Mouse (Mus musculus) retina, adult 2 months (tissue): Measurements from ENCODE around the gene Cptp.

Experiments
- DNase-seq: peaks from one replicate; pipeline ENCODE4 v3.0.0-alpha.2; 2012; ENCODE audit warnings: low read depth, low spot score

Gene Cptp

DNA sequence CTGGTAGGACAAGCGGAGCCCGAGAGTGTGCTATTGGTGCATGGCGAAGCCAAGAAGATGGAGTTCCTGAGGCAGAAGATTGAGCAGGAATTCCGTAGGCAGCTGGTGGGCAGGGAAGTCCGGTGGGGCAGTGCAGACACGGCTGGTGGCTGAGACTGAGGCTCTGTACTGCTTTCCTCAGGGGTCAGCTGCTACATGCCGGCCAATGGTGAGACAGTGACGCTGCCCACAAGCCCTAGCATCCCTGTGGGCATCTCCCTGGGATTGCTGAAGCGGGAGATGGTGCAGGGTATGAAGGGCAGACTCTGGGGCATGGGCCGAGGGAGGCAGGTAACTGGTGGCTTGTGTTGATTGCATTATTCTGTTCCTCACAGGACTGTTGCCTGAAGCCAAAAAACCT is 18.4 kb upstream of the Cptp start:
- no peak for DNase-seq

DNA sequence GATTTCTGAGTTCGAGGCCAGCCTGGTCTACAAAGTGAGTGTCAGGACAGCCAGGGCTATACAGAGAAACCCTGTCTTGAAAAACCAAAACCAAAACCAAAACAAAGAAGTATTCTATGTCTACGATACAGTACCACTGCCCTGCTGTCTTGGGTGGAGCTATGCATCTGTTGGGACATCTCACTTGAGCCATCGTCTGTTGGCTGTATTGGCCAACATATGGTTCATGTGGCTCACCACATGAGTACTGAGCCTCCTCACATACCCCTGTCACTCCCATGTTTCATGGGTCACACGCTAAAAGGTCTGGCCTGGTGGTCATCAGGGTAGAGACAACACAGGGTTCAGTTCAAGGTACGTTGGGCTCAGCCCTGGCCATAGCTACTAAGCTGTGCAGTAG is 17.1 kb upstream of the Cptp start:
- DNase-seq = no peak

DNA sequence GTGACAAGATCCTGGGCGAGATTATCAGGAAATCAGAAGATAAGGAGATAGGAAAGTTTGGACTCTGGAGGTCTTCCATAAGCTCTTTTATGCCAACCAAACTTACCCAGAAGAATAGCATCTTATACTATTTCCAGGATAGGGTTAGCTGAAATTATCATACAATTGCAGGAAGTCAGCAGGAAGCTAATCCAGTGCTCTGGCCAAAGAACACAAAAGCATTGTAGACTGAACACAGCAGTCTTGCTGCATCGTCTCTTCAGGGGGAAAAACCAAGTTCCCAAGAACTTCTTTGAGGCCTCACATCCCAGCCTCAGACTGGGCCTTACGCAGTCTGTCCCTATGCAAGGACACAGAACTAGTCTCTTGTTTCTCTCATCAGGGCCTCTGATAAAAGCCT is 14.3 kb upstream of the Cptp start:
- DNase-seq = no peak

DNA sequence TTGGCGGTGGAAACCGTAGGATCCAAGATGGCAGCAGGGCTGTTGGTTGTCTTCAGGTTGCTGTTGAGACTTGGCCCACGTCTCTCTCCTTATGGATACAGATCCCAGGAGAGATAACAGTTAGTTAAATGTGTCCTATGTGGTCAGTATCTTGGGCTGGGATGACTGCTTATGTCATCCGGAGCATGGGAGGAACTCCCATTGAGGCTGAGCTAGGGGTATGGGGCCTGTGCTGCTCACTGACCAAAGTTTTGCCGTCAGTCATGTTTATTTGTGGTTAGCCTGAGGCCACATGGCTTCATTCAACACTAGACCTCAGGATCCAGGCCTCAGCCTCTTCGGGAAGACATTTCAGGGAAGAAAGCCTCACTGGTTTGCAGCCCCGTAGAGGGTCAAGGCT is 2.2 kb upstream of the Cptp start:
- no peak for DNase-seq

DNA sequence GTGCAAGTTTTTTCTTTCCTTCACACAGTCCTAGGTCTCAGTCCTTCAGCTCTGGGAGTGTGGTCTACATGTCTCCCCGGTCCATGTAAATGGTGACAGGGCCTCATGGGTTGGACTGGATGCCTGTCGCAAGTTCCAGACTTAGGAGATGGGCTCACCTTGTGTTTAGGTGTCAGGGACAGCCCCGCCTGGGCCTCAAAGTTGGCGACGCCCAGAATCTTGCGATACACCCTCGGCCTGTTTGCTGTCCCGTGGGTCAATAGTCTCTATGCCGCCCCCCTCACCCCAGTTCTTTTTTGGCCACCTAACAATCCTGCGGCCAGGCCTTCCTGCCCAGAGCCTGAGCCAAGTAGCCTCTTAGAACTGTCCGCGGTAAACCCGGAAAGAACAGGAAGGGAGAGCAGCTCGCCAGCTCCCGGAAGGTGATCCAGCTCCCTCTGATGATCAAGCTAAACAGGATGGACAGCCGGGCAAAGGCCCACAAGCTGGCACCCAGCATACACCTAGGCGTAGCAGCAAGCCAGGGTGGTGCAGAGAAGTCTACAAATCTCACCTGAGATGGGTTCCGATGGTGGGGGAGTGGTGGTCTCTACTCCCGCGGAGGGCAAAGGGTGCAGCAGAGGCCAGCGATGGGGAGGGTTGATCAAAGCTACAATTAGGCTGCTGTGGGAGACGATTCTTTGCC is 484 bp downstream of the Cptp start:
- no peak for DNase-seq

DNA sequence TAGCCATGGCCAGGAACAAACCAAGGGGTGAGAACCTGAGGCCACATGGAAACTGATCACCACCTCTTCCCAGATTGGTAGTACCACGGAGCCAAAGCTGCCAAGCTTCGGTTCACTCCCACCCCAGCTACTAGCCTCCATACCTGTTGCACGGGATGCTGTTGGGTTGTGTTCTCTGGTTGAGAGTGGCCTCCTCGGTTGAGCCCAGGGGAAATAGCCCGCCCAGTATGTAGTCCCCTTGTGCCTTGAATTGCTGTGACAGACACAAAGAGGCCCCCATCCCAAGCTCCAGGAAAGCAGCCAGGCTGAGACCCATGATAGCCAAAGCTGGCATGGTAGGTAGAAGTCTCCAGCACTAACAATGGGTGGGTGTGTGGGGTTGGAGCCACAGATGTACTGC is 6.2 kb downstream of the Cptp start, which contains the start of gene Tas1r3:
Gene Tas1r3, minus strand, starts transcription at position 362 of the 400 bp plus-strand sequence.
- DNase-seq = no peak

DNA sequence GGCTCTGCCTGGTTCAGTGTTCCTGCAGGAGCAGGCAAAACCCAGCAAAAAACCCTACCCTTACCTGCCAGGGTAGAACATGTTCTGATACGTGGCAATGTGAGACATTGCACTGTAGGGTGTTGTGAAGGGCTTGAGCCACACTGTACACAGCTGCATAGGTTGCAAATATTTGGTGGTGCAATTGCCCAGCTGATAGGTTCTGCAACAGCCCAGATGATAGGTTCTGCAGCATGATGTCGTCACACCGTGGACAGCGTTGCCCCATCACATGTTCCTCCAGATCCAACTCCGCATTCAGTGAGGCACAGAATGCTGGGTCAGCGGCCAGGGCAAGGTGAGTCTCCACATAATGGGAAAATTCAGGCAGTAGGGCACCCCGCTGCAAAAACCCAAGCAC is 7.5 kb downstream of the Cptp start:
- no peak for DNase-seq

DNA sequence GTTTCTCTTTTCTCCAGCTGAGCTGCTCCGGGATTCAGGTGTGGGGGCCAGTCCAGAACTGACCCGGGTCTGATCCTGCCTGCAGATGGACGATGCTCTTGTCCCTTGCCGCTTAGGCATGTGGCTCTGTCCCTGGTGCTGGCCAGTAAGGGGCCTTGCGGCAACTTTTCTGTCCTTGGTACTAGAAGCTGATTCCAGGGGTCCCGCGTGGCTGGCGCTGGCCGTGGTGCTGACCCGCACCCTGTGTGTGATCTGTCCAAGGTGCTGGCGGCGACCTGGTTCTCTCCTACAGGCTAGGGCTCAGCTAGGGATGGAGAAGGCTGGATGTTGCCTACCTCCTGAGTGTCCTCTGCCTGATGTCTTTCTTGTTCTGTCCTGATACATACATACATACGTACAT is 9.9 kb downstream of the Cptp start:
- no peak for DNase-seq

DNA sequence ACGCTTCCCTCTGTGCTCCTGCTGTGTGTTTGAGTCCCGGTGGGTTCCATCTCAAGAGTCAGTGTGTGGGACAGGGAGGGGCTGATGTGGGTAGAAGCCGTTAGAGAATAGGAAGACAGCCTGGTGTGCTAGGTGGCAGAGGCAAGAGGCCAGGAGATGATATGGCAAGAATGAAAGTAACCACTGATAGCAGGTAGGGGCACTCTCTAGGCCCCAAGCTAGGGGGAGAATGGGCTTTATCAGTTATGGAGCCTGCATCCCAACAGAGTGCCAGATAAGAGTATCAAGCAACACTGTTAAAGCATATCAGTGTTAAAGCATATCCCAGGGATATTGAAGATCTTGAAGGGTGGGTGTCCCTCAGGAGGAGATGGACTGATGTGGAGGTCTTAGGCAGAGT is 12.4 kb downstream of the Cptp start:
- DNase-seq = no peak

DNA sequence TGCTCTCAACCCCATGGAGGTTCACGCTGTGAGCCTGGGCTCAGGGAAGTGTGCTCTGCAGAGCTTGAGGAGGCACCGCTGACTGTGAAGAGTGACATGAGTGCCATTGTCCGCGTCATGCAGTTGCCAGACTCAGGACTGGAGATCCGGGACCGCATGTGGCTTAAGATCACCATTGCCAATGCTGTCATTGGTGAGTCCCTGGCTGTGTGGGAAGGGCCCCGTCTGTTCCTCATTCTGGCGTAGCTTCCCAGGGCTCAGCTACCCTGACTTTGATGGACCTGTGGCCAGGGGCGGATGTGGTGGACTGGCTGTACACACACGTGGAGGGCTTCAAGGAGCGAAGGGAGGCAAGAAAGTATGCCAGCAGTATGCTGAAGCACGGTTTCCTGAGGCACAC is 13.2 kb downstream of the Cptp start:
- no peak for DNase-seq

DNA sequence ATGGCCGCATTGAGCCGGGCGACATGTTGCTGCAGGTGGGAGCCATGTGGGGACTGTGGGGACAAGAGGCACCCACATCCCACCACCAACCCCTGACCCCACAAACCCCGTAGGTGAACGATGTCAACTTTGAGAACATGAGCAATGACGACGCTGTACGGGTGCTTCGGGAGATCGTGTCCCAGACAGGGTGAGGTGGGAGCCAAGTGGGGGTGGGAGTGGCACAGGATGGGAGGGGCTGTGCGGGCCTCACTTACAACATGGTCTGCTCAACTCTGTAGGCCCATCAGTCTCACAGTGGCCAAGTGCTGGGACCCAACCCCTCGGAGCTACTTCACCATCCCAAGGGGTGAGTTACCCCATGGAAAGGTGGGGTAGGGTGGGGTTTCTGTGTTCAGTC is 14.2 kb downstream of the Cptp start:
- no peak for DNase-seq

DNA sequence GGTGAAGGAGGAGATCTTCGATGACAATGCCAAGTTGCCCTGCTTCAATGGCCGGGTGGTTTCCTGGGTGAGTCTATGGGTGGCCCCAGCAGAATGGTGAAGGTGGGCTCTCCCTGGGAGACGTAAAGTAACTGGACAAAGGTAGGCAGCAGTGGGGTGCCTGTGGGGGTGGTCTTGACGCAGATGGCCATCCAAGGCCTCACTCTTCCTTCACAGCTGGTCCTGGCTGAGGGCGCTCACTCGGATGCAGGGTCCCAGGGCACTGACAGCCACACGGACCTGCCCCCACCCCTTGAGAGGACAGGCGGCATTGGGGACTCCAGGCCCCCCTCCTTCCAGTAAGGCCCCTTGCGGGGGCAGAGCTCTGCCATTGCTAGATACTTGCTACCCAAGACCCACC is 15.8 kb downstream of the Cptp start:
- no peak for DNase-seq

DNA sequence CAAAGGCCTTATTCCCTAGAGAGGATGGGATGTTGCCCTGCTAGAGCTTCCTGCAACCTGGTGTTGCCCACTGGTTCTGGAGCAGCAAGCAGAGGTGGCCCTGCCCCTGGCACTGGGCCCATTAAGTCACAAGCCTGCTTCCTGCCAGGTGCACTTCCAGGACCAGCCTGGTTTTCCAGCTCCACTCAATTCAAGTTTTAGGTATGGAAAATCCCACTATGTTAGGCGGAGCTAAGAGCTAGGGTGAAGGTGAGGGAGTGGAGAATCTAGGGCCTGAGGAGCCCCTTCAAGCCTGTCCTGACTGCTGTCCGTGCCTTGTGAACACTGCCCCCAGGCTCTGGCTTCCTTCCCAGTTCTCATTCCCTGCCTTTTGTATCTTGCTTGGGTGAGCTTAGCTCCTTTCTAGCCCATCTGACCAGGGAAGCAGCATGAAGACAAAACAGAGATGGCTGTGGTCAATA is 17.3 kb downstream of the Cptp start:
- no peak for DNase-seq

DNA sequence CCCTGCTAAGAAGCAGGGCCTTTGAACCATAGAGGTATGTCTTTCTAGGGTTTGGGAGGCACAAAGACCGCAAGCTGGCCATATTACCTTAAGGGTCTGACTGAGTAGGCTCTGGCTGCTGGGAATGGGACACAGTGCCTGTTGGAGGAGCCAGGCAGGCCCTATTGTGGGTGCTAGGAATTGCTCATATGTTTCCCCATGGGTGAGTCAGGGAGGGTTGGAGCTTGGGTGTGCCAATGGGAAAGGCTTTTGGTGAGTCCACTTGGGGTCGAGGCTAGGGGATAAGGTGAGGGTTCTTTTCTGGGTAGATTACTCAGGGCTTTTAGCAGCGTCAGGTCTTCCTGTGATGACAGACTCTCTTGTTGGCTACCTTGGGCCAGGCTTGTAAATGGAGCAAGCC is 17.9 kb downstream of the Cptp start:
- DNase-seq = no peak

DNA sequence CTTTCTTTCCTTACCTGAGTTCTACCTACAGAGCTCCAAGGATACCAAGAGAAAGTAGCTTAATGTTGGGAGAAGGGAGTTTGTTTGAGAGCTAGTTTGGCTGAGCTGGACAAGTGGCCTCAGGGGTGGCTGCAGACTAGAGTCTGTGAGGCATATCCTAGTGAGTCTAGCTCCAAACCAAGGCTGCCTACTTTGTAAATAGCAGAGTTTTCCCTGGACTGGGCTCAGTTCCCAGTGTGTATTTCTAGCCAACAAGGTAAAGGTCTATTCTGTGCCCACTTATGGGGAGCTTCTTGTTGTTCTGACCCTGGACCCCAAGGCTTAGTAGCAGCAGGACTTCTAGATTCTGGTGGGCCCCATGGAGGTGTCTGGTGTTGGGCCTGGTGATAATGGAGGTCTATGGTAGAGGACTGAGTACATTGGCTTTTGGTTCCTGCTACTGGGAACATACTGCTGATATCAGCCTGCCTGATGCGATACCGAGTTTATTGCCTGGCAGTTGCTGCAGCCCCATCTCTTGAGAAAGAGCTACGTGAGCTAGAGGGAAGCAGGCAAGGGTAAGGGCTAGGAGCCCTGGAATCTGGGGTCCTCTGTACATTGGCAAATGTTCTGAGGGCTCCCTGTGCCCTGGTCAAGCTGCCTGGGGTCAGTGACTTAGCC is 19.3 kb downstream of the Cptp start:
- DNase-seq = no peak

DNA sequence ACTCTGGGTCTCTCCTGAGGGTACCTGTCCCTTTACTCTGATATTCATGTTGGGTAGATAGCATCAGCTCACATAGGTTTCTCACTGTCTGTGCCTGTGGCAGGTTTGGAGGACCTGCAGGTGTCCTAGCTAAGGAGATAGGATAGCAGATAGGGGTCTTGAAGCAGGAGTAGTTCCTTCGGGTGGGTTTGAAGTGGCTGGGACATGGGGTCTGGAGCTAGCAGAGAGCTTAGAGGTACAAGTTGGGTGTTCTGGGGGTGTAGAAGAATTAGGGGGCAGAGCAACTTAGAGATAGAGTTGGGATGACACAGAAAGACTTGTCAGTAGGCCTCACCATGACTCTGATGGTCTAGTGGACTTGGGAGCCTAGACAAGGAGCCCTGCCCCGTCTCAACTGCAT is 19.8 kb downstream of the Cptp start:
- no peak for DNase-seq

DNA sequence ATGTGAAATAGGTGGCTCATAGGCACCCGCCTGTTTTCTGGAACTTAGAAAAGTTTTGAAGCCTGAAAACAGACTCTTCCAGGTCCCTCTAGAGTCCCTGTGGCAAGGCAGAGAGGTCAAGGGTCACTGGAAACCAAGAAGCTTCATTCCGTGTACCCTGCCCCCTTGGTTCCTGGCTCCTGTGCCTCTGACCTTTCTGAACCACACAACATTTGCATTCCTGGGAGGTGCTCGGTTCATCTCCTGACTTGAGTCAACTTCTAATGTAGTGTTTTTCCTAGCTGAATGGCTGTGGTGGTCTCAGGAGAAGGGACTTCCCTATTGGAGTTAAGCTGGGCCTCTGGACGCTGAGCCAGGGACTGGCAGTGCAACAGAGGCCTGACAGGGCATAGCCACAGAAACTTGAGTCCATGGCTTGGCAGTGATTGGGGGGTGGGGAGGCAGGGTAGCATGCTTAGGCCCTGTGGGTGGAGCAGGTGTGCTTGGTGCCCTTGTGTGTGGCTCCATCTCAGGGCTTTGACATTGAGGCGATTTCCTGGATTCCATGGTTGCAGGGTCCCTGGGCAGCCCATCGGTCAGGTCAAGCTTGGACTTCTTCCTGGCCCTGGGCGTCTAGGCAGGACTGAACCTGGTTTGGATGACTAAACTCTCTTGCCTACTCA is 20.7 kb downstream of the Cptp start:
- DNase-seq = no peak

DNA sequence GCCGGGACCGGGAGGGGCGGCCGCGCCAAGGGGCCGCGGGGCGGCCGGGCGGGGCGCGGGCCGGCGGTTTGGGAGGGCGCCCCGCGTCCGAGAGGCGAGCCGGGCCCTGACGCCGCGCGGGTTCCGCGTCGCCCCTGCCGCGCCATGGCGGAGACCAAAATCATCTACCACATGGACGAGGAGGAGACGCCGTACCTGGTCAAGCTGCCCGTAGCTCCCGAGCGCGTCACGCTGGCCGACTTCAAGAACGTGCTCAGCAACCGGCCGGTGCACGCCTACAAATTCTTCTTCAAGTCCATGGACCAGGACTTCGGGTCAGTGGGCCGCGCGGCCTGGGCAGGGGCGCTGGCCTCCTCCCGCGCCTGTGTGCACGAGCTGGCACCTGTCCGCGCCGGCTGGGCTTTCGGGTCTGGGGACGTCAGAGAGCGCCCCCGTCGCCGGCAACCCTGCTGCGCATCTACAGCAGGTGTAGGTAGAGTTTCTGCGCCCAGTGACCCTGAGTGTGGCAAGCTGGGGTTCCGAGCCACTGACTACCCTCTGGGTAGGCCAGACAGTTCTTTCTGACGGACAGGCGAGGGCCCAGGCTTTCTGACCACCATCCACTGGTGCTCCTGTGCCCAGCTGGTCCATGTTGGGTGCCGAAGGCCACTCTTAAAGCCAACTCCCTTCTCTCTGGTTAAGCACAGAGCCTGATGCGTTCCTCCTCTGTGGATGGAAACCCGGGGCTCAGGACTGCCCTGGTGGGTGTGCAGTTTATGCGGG is 21.5 kb downstream of the Cptp start:
- DNase-seq = no peak

DNA sequence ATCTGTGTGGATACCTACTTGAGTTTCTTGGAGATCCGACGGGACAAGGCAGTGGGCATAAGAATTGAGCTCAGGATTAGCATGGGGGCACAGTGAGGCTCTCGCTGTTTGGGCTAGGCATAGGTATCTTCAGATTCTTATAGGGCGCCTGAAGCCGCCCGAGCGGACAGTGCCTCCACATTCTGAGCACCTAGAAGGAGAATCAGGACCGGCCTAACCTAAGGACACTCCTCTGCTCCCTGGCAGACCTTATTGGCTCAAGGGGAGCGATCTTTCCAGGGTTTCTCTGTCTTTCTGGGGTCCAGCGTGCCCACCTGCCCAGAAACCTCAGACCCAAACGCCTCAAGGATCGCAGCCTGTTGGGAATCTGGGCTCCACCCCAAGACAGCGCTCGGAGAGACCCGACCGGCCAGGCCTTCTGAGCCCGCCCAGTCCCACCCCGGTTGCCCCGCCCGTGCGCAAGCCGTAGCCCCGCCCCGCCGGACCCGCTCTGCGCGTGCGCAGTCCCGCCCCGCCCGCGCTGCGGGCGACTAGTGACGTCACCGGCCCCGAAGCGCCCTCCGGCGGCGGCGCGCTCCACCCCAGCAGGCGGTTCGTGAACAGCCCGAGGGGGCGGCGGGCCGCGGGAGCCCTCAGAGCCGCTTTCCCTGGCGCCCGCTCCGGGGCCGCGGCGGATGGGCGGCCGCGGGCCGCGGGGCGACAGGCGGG is 22.2 kb downstream of the Cptp start, which contains the start of gene Dvl1:
Gene Dvl1, plus strand, starts transcription at position 532 of the 708 bp plus-strand sequence.
- peak; percentile 85 for DNase-seq

DNA sequence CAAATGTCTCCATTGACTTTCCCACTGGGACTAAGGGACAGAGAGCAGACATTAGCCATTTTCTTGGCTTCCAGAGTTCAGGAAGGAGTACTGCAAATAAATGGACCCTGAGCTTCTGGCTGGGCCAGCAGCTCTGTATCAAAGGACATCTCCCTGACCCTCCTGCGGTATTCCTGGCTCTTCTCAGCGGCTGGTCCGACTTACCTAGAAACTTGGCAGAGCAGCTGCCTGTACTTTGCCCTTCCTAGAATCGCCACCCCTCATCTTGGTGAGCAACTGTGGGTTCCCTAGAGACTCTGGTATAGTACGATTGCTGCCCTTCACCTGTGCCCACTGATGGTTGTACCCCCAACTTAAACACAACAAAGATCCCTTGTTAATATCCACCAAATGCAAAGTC is 26.0 kb downstream of the Cptp start:
- no peak for DNase-seq

DNA sequence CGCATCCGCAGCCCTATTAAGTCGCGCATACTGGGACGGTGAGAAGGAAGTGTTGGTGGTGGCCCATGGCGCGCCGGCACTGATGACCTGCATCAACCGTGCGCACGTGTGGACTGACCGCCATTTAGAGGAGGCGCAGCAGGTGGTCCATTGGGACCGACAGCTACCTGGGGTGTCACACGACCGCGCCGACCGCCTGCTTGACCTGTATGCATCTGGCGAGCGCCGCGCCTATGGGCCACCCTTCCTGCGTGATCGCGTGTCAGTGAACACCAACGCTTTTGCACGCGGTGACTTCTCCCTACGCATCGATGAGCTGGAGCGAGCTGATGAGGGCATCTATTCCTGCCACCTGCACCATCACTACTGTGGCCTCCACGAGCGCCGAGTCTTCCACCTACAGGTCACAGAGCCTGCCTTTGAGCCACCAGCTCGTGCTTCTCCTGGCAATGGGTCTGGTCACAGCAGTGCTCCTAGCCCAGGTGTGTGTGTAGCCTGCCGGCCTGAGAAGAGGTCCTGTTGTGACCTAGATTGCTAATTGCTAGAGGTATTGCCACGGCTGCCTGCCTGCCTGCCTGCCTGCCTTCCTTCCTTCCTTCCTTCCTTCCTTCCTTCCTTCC is 27.5 kb downstream of the Cptp start:
- DNase-seq = no peak
